In genomic region chr16:34745065-34745585, GRCm38 (mm10) we compare ENCODE assay signal across 8 mouse cellular contexts. TPM values are rescaled to one million over a fixed set of nuclear protein-coding genes. Genes with fewer than 3 reads are reported as not detected.
DNase-seq lines count a peak whose midpoint lies in the region; ATAC-seq lines count a peak whose summit lies in the region.

Gene Mylk, plus strand, starts transcription at chr16:34745210.

- H3K36me3 ChIP-seq in heart, embryonic 11.5 days (ENCODE audit: control insufficient read depth, insufficient read depth, low read length): no peaks in the 10 kb centered on the region
- no peaks in the 10 kb centered on the region for H3K36me3 ChIP-seq in kidney, embryonic 15.5 days
- no peaks in the 10 kb centered on the region for H3K36me3 ChIP-seq in limb, embryonic 15.5 days
- H3K36me3 ChIP-seq in midbrain, embryonic 16.5 days (ENCODE audit: control insufficient read depth, insufficient read depth, low read length): no peaks in the 10 kb centered on the region

- under 1% methylated on average over 48 of the region's 48 CpGs for WGBS in heart, embryonic 11.5 days (ENCODE audit: insufficient replicate concordance)
- under 1% methylated on average over 48 of the region's 48 CpGs for WGBS in kidney, embryonic 15.5 days
- WGBS in limb, embryonic 15.5 days: under 1% methylated on average over 48 of the region's 48 CpGs
- WGBS in midbrain, embryonic 16.5 days: under 1% methylated on average over 40 of the region's 48 CpGs

- H3K27ac ChIP-seq in heart, embryonic 11.5 days (ENCODE audit: low read depth, low read length): no peak within 1 kb of the TSS
- H3K27ac ChIP-seq in kidney, embryonic 15.5 days: peak within 1 kb of the TSS; percentile 69; the same call in 1 of the 2 replicates
- H3K27ac ChIP-seq in limb, embryonic 15.5 days: no peak within 1 kb of the TSS
- no peak within 1 kb of the TSS for H3K27ac ChIP-seq in midbrain, embryonic 16.5 days (ENCODE audit: low read length)

- peak within 1 kb of the TSS; percentile 51 for H3K4me3 ChIP-seq in heart, embryonic 11.5 days (ENCODE audit: low read depth, low read length)
- peak within 1 kb of the TSS; percentile 54 for H3K4me3 ChIP-seq in kidney, embryonic 15.5 days (replicated peaks)
- H3K4me3 ChIP-seq in limb, embryonic 15.5 days: peak within 1 kb of the TSS; percentile 47
- H3K4me3 ChIP-seq in midbrain, embryonic 16.5 days (ENCODE audit: low read depth, low read length): peak within 1 kb of the TSS; percentile 40

- H3K4me2 ChIP-seq in heart, embryonic 11.5 days: peak within 1 kb of the TSS; percentile 86
- peak within 1 kb of the TSS; percentile 90 for H3K4me2 ChIP-seq in kidney, embryonic 15.5 days
- H3K4me2 ChIP-seq in limb, embryonic 15.5 days: peak within 1 kb of the TSS; percentile 97
- H3K4me2 ChIP-seq in midbrain, embryonic 16.5 days (ENCODE audit: low read length): peak within 1 kb of the TSS; percentile 78

- DNase-seq in spleen, adult 18-20 months: peak; percentile 10 to 23
- DNase-seq in spleen, adult 12 weeks (ENCODE audit: low spot score): no peak
- peak; percentile 44 for DNase-seq in fibroblast of lung, adult 2 months (ENCODE audit: low read depth)
- DNase-seq in spleen, postnatal 4 days (ENCODE audit: low spot score in 2 of 2): peak; percentile 44 to 63

- H3K9me3 ChIP-seq in heart, embryonic 11.5 days (replicated peaks; ENCODE audit: control insufficient read depth, low read length): no peaks in the 10 kb centered on the region
- H3K9me3 ChIP-seq in kidney, embryonic 15.5 days (replicated peaks): no peaks in the 10 kb centered on the region
- no peaks in the 10 kb centered on the region for H3K9me3 ChIP-seq in limb, embryonic 15.5 days
- H3K9me3 ChIP-seq in midbrain, embryonic 16.5 days (replicated peaks; ENCODE audit: control insufficient read depth, low read length, poor library complexity, severe bottlenecking): no peaks in the 10 kb centered on the region

- ATAC-seq in heart, embryonic 11.5 days (replicated peaks; ENCODE audit: insufficient number of reproducible peaks, low FRiP score, low TSS enrichment): peak; percentile 81
- ATAC-seq in kidney, embryonic 15.5 days (replicated peaks; ENCODE audit: low FRiP score): peak; percentile 94
- peak; percentile 81 for ATAC-seq in limb, embryonic 15.5 days (ENCODE audit: insufficient number of reproducible peaks, low FRiP score, low TSS enrichment, low read depth)
- peak; percentile 92 for ATAC-seq in midbrain, embryonic 16.5 days

- H3K4me1 ChIP-seq in heart, embryonic 11.5 days (ENCODE audit: control insufficient read depth, insufficient read depth, low read length): no peaks in the 10 kb centered on the region; the same call in 1 of the 2 replicates
- H3K4me1 ChIP-seq in kidney, embryonic 15.5 days: peaks cover 36% of the 10 kb centered on the region
- H3K4me1 ChIP-seq in limb, embryonic 15.5 days: peaks cover 14% of the 10 kb centered on the region
- H3K4me1 ChIP-seq in midbrain, embryonic 16.5 days (ENCODE audit: control insufficient read depth, insufficient read depth, low read length): peaks cover 12% of the 10 kb centered on the region; the same call in 1 of the 2 replicates

- peak within 1 kb of the TSS; percentile 65; the same call in 1 of the 2 replicates for H3K9ac ChIP-seq in heart, embryonic 11.5 days (ENCODE audit: low read depth, low read length)
- H3K9ac ChIP-seq in kidney, embryonic 15.5 days: peak within 1 kb of the TSS; percentile 59
- H3K9ac ChIP-seq in limb, embryonic 15.5 days: peak within 1 kb of the TSS; percentile 32; the same call in 1 of the 2 replicates
- peak within 1 kb of the TSS; percentile 27 for H3K9ac ChIP-seq in midbrain, embryonic 16.5 days (ENCODE audit: low read depth, low read length)

- H3K27me3 ChIP-seq in heart, embryonic 11.5 days (ENCODE audit: control insufficient read depth, insufficient read depth, low read length): peaks cover 11% of the 10 kb centered on the region
- peaks cover 24% of the 10 kb centered on the region for H3K27me3 ChIP-seq in kidney, embryonic 15.5 days
- peaks cover 25% of the 10 kb centered on the region for H3K27me3 ChIP-seq in limb, embryonic 15.5 days
- peaks cover 6% of the 10 kb centered on the region for H3K27me3 ChIP-seq in midbrain, embryonic 16.5 days (ENCODE audit: control insufficient read depth, insufficient read depth, low read depth, low read length)

RNA-seq across cellular contexts. Expression of gene Mylk, which starts in this region (rescaled TPM):
- polyA plus RNA-seq in heart, embryonic 11.5 days (2014; fragmentation: Nextera tagmentation; extraction: Ambion mirVana): 4.3 TPM in 2 replicates
- 47.5 and 97.3 TPM in 2 replicates for polyA plus RNA-seq in kidney, embryonic 15.5 days (2015; fragmentation: Nextera tagmentation; extraction: Ambion mirVana)
- polyA plus RNA-seq in limb, embryonic 15.5 days (2015; fragmentation: Nextera tagmentation; extraction: Ambion mirVana): 11.8 and 13.7 TPM in 2 replicates
- 5.7 and 7.7 TPM in 2 replicates for polyA plus RNA-seq in midbrain, embryonic 16.5 days (2015; fragmentation: Nextera tagmentation; extraction: Ambion mirVana)
